Mouse (Mus musculus): ENCODE results near the gene Itgav.

The Itgav gene

DNA sequence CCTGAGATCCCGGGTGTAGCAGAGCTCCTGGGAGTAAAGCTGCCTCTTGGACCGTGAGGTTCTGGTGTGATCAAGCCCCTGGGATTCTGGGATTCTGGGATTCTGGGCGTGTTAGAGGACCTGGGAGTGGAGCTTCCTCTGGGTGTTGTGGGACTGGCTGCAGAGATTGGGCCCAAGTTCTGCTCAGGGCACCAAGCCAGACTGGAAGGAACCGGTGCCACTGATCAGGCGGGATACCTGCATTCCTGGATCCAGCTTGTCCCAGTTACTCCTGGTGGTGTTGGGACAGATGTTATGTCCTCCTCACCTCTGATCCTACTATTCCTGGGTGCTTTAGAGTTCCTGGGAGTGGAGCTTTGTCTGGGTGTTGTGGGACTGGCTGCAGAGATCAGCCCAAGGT is 28.8 kb downstream of the Itgav start:
- no peak for DNase-seq

DNA sequence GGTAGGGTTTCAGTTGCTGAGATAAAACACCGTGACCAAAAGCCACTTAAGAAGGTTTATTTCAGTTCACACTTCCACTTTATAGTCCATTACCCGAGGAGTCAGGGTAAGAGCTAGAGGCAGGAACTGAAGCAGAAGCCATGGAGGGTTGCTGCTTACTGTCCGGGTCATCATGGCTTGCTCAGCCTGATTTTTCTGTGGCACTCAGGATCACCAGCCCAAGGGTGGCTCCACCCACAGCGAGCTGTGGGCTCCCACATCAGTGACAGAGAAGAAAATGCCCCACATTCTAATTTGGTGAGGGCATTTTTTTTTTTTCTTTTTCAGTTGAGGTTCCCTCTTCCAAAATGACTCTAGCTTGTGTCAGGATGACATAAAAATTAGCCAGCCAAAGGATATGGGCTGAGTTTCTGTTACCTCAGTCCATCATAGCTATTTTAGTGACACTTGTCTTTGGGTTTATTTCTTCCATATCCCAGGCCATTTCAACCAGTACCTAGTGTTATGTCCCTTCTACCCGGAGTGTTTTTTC is 30.2 kb downstream of the Itgav start:
- DNase-seq: no peak

DNA sequence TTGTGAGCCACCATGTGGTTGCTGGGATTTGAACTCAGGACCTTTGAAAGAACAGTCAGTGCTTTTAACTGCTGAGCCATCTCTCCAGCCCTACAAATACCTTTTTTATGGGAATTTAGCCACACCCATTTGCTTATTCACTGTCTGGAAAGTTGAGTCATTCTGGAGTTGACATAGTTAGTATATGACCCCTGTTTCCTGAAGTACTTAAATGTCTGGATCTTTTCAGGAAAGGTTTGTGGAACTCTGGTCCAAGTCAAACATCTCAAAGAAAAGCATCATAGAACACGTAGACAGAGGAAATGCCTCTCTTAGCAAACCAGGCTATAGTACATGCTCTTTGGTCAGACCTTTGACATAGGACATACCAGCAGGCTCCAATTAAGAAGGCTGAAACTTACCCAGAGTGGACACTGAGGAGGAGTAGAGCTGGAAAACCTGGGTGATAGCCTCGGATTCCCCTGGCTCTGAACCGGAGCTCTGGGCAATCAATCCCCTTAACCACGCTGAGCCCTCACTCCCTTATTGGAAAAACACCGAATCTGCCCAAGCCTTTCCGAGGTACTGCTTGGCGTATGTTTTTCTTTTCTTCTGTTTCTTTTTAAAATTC is 34.5 kb downstream of the Itgav start:
- DNase-seq: no peak

- DNase-seq: peak; percentile 57
These were observed 35.0 kb downstream of the Itgav start for GRCm38 (mm10) chr2:83759216-83759648.

DNA sequence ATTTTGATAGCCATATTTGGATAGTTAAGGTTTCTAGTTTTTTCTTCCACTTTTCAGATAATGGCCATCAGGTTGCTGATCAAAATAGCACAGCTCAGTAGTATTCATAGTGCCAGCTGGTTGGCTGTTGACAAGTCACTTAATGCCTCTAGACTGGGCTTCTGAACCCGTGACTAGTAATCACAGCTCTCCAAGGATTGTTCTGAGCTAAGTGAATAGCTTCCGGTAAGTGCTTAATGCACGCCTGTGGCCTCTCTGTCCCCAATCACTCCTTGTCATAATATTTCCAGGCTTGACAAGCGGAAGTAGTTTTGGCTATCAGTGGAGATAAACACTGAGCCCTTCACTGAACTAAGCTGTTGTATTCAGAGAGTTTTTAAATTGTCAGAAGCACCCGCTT is 35.5 kb downstream of the Itgav start:
- DNase-seq: peak; percentile 43

DNA sequence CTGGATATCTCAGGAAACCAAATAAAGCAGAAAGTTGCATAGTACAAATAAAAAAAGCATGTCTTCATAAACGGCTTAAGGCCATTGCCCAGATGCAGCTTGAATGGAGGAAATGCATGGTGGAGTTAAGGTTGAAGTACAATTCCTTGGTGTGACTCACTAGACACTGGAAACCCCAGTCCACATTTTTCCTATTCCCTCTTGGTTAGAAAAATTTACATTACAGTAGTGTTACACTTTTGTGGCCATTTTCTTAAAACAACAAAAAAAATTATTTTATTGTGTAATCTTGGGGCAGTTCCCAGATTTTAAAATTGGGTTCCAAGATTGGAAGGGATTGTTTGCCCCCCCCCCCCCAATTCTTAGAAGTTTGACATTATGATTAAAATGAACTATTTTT is 35.9 kb downstream of the Itgav start:
- DNase-seq: no peak

DNA sequence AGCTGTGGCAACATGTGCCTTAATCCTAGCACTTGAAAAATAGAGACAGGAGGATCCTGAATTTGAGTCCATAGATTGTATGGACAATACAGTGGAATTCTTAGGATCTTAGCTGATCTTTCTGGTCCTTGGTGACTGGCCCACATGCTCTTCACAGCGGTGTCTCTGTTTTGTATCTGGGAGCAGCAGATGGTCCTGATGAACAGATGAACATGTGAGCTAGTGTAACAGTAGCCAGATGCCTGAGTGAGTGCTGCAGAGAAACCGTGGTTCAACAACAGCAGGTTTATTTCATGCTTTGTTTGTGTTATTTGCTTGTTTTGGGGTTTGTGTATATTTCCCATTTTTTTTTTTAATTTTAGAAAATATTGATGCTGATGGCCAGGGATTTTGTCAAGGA is 37.3 kb downstream of the Itgav start:
- peak; percentile 85 for DNase-seq

GRCm38 (mm10) chr2:83762106-83762855 is 38.1 kb downstream of the Itgav start:
- DNase-seq: peak; percentile 63

DNA sequence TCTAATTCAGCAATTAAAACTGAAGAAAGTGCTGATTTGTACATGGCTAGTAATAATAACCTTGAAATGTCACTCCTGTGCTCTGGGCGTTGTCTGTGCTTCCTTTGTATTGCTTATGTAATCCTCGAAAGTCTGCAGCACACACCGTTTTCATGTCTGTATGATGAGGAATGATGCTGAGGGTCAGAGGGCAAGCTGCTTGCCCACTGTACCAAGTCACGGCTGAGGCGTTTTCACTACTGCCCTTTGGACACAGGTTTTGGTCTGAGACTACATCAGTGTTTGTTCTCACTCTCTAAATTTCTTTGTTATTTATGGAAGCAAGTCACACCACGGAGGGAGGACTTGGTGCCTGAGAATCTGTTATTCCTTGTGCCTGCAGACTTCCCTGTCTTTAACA is 41.9 kb downstream of the Itgav start:
- no peak for DNase-seq

GRCm38 (mm10) chr2:83766878-83767277 is 42.7 kb downstream of the Itgav start:
- no peak for DNase-seq

GRCm38 (mm10) chr2:83768311-83769047 is 44.3 kb downstream of the Itgav start:
- DNase-seq: no peak

DNA sequence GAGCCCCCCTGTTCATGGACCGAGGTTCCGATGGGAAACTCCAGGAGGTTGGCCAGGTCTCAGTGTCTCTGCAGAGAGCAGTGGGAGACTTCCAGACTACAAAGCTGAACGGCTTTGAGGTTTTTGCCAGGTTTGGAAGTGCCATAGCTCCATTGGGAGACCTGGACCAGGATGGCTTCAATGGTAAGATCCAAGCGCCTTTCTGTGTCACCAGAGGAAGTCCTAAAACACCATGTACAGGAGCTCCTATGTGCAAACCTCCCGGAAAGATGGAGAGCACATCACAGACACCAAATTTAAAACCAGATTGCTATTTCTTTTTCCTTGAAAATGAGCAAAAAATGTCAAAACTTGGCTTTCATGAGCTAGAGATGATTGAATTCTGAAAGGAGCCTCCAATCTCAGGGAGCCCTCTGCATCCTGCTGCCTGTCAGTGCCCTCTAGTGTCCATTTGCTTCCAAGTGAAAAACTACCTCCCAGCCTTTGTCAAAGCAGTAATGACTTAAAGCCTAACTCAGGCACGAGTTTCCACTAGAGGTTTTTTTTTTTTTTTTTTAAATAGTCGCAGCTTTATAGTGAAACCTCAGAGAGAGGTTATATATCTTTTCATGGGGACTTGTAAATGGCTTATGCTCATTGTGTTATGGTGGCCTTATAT is 47.1 kb downstream of the Itgav start:
- DNase-seq: peak; percentile 82

DNA sequence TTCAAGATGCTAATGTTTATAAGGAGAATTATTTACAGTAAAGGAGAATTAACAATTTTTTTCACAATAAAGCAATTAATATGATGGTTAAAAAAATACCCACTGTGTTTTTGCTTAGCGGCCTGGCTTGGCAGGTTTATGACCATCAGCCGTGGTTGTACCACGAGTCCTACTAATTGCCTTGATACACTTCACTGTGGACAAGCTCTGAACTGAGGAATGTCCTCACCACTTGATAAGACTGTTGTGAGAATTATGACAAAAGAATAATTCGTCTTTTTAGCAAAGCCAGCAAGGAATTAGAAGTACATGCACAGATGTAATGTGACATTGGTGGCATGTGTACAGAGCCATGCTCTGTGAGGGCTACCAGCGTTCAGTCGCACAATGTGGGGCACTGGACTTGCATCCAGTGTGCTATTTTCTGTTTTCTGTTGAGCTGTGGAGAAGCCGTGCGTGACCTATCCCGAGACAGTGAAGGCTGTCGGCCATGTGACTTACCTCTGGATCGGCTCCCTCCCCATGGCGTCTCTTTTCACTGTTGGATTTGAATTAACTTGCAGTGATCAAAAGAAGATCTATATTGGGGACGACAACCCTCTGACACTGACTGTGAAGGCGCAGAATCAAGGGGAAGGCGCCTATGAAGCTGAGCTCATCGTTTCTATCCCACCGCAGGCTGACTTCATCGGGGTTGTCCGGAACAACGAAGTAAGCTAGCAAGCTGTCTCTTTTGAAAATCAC is 67.3 kb downstream of the Itgav start:
- DNase-seq: no peak

GRCm38 (mm10) chr2:83792102-83792501 is 67.9 kb downstream of the Itgav start:
- DNase-seq: no peak

GRCm38 (mm10) chr2:83795766-83796165 is 71.6 kb downstream of the Itgav start:
- DNase-seq: no peak

DNA sequence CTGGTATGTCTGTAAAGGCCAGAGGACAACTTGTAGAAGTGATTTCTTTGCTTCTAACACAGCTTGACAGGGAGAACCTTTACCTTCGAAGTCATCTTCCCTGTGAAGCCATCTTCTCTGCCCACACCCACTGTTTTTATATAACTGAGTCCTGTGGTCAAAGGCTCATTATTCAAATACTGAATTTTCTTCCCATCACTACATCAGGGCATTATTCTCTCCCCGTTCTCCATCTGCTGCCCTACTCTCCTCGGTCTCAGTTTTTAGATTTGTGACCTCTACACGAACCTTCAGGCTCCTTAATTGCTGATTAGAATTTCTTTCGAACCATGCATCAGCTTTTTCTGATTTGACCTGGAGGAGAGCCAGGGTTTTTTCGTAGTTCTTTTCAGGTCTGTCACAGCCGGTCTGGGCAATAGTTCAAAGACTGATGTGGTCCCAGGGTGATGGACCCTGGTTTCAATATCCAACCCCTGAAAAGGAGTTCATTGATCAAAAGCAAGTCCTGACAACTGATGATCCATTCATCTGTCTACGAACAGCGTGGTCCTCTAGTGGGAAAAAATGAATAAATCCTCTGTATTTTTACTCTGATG is 73.8 kb downstream of the Itgav start:
- DNase-seq: no peak

GRCm38 (mm10) chr2:83812483-83813272 is 88.5 kb downstream of the Itgav start, which contains the start of gene Fam171b:
TSS of gene Fam171b (plus strand) at chr2:83812636.
- DNase-seq: peak; percentile 94

- DNase-seq: peak; percentile 72
These were observed 89.2 kb downstream of the Itgav start for GRCm38 (mm10) chr2:83813273-83813892.

- peak; percentile 65 for DNase-seq
These were observed 89.8 kb downstream of the Itgav start for GRCm38 (mm10) chr2:83814009-83814408.

GRCm38 (mm10) chr2:83816147-83816546 is 92.0 kb downstream of the Itgav start:
- DNase-seq: no peak

DNA sequence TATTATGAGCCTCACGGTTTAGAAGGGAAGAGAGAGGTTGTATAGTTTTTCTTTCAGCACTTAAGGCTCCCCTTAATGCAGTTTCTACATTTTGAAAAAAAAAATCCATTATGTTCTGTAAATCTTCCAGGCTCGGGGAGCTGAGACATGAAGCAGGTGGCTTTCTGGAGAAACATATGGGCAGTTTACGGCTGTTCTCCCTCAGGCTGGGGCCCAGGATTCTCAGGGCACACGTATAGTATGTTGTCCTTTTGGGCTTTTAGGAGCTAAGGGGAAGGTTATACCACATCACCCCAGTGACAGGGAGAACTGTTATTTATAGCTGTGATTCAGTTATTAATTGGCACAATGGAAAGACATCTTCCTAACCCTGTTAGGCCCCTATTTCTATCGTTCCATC is 101.0 kb downstream of the Itgav start:
- peak; percentile 51 for DNase-seq

All from cerebellum, adult 9-10 months (tissue).